Mouse (Mus musculus) midbrain, embryonic 10.5 days (tissue): ENCODE data around the gene Tnpo1. TPM values are rescaled to one million over a fixed set of nuclear protein-coding genes. Genes with fewer than 3 reads are reported as not detected.
A peak's percentile ranks its signal among the peaks of the same experiment; 100 is the strongest.

Experiments used
- DNase-seq: peaks from one replicate; pipeline ENCODE4 v3.0.0-alpha.2; 2017; ENCODE audit warnings: low spot score
- H3K27ac ChIP-seq: fragments of 300-500 bp; sonication (generic); replicated peaks from 2 replicates; pipeline ENCODE4 v1.5.1; 2016; ENCODE audit warnings: mild to moderate bottlenecking
- H3K27me3 ChIP-seq: fragments of 300-500 bp; sonication (generic); 2 replicates; pipeline ENCODE4 v1.6.1; 2016; ENCODE audit warnings: low read depth, mild to moderate bottlenecking; ENCODE audit not compliant: poor library complexity, severe bottlenecking
- H3K36me3 ChIP-seq: fragments of 300-500 bp; sonication (generic); 2 replicates; pipeline ENCODE4 v1.6.1; 2016; ENCODE audit warnings: mild to moderate bottlenecking, moderate library complexity
- H3K4me1 ChIP-seq: fragments of 300-500 bp; sonication (generic); 2 replicates; pipeline ENCODE4 v1.6.1; 2016
- H3K4me3 ChIP-seq: fragments of 300-500 bp; sonication (generic); 2 replicates; pipeline ENCODE4 v1.5.1; 2016; ENCODE audit warnings: mild to moderate bottlenecking, moderate library complexity
- H3K9me3 ChIP-seq: fragments of 300-500 bp; sonication (generic); replicated peaks from 2 replicates; pipeline ENCODE4 v1.6.1; 2016; ENCODE audit warnings: mild to moderate bottlenecking
- whole genome bisulfite sequencing: fragments of 180-500 bp; shearing (Covaris S2); methylation state at CpG from one replicate; pipeline ENCODE4 v1.1.7; 2016; 5-methylcytosine and 5-hydroxymethylcytosine counted together
- polyA plus RNA-seq: library from polyadenylated mRNA; unstranded; fragments of >200 nt; fragmentation: Nextera tagmentation; extraction: Ambion mirVana; gene quantifications from 2 replicates; pipeline ENCODE4 v1.2.1, GENCODE M21; 2016

Gene Tnpo1
- polyA plus RNA-seq, 1 experiment from 2014 or later: 75.1 TPM

GRCm38 (mm10) chr13:98897577-98897976, 28.6 kb downstream of the Tnpo1 start:
- no peak for DNase-seq
- Histone ChIP-seq H3K4me3 (no peak overlapping the region), H3K4me1 (peaks cover 21% of the 10 kb centered on the region), H3K27me3 (no peaks in the 10 kb centered on the region), H3K9me3 (no peaks in the 10 kb centered on the region), H3K36me3 (peaks cover 32% of the 10 kb centered on the region), H3K27ac (no peak overlapping the region)
- WGBS: 95% methylated on average over 5 of the region's 5 CpGs

- Histone ChIP-seq H3K9me3 (no peaks in the 10 kb centered on the region), H3K27ac (no peak overlapping the region), H3K27me3 (no peaks in the 10 kb centered on the region), H3K36me3 (peaks cover 22% of the 10 kb centered on the region), H3K4me1 (peaks cover 29% of the 10 kb centered on the region), H3K4me3 (no peak overlapping the region)
- no peak for DNase-seq
- 91% methylated on average over 7 of the region's 7 CpGs for WGBS
Measured at GRCm38 (mm10) chr13:98896434-98897126, 29.6 kb downstream of the Tnpo1 start.

- no peak for DNase-seq
- Histone ChIP-seq H3K4me3 (no peak overlapping the region), H3K9me3 (no peaks in the 10 kb centered on the region), H3K4me1 (peaks cover 35% of the 10 kb centered on the region), H3K27ac (no peak overlapping the region), H3K36me3 (peaks cover 16% of the 10 kb centered on the region), H3K27me3 (no peaks in the 10 kb centered on the region)
- 93% methylated on average over 4 of the region's 4 CpGs for WGBS
Measured at GRCm38 (mm10) chr13:98896013-98896412, 30.2 kb downstream of the Tnpo1 start.

GRCm38 (mm10) chr13:98894900-98895299, 31.3 kb downstream of the Tnpo1 start:
- H3K4me1 ChIP-seq: peaks cover 43% of the 10 kb centered on the region
- H3K27me3 ChIP-seq: no peaks in the 10 kb centered on the region
- no peaks in the 10 kb centered on the region for H3K9me3 ChIP-seq
- H3K4me3 ChIP-seq: no peak overlapping the region
- H3K36me3 ChIP-seq: peaks cover 17% of the 10 kb centered on the region
- no peak for DNase-seq
- no peak overlapping the region for H3K27ac ChIP-seq
- 78% methylated on average over 2 of the region's 2 CpGs for WGBS

GRCm38 (mm10) chr13:98891443-98891842, 34.7 kb downstream of the Tnpo1 start:
- peak overlapping the region; percentile 89 for H3K4me3 ChIP-seq
- H3K9me3 ChIP-seq: no peaks in the 10 kb centered on the region
- H3K27me3 ChIP-seq: no peaks in the 10 kb centered on the region
- H3K27ac ChIP-seq: no peak overlapping the region
- no peak for DNase-seq
- peaks cover 52% of the 10 kb centered on the region for H3K4me1 ChIP-seq
- H3K36me3 ChIP-seq: peaks cover 29% of the 10 kb centered on the region
- WGBS: 40% methylated on average over 8 of the region's 8 CpGs

GRCm38 (mm10) chr13:98890871-98891219, 35.3 kb downstream of the Tnpo1 start:
- Histone ChIP-seq H3K27me3 (no peaks in the 10 kb centered on the region), H3K36me3 (peaks cover 35% of the 10 kb centered on the region), H3K9me3 (no peaks in the 10 kb centered on the region), H3K4me3 (peak overlapping the region; percentile 89), H3K4me1 (peaks cover 50% of the 10 kb centered on the region), H3K27ac (peak overlapping the region; percentile 98)
- peak; percentile 88 for DNase-seq
- 0% methylated on average over 32 of the region's 32 CpGs for WGBS

GRCm38 (mm10) chr13:98890137-98890870, 35.9 kb downstream of the Tnpo1 start:
- Histone ChIP-seq H3K4me1 (peaks cover 46% of the 10 kb centered on the region), H3K27ac (peak overlapping the region; percentile 98), H3K4me3 (peak overlapping the region; percentile 89), H3K9me3 (no peaks in the 10 kb centered on the region), H3K27me3 (no peaks in the 10 kb centered on the region), H3K36me3 (peaks cover 40% of the 10 kb centered on the region)
- under 1% methylated on average over 71 of the region's 71 CpGs for WGBS
- peak; percentile 71 for DNase-seq

GRCm38 (mm10) chr13:98889211-98889610, 37.0 kb downstream of the Tnpo1 start:
- H3K36me3 ChIP-seq: peaks cover 51% of the 10 kb centered on the region
- no peak for DNase-seq
- H3K4me1 ChIP-seq: peaks cover 42% of the 10 kb centered on the region
- no peaks in the 10 kb centered on the region for H3K9me3 ChIP-seq
- H3K27ac ChIP-seq: no peak overlapping the region
- H3K27me3 ChIP-seq: no peaks in the 10 kb centered on the region
- peak overlapping the region; percentile 89 for H3K4me3 ChIP-seq
- 54% methylated on average over 11 of the region's 12 CpGs for WGBS

GRCm38 (mm10) chr13:98883774-98884173, 42.4 kb downstream of the Tnpo1 start:
- no peak overlapping the region for H3K27ac ChIP-seq
- H3K27me3 ChIP-seq: no peaks in the 10 kb centered on the region
- no peak for DNase-seq
- H3K4me3 ChIP-seq: no peak overlapping the region
- H3K4me1 ChIP-seq: peaks cover 2% of the 10 kb centered on the region
- H3K9me3 ChIP-seq: no peaks in the 10 kb centered on the region
- WGBS: 90% methylated on average over 5 of the region's 5 CpGs
- H3K36me3 ChIP-seq: peaks cover 100% of the 10 kb centered on the region

- WGBS: 89% methylated on average over 1 of the region's 1 CpGs
- no peak for DNase-seq
- H3K36me3 ChIP-seq: peaks cover 100% of the 10 kb centered on the region
Measured at GRCm38 (mm10) chr13:98881991-98882390, 44.2 kb downstream of the Tnpo1 start.

GRCm38 (mm10) chr13:98880336-98880735, 45.8 kb downstream of the Tnpo1 start:
- WGBS: 81% methylated on average over 2 of the region's 2 CpGs
- Histone ChIP-seq H3K27me3 (no peaks in the 10 kb centered on the region), H3K27ac (no peak overlapping the region), H3K4me3 (no peak overlapping the region), H3K4me1 (no peaks in the 10 kb centered on the region), H3K9me3 (no peaks in the 10 kb centered on the region), H3K36me3 (peaks cover 98% of the 10 kb centered on the region)
- no peak for DNase-seq

More at GRCm38 (mm10) chr13:98881991-98882390, 44.2 kb downstream of the Tnpo1 start:
- Histone ChIP-seq H3K4me3 (no peak overlapping the region), H3K27me3 (no peaks in the 10 kb centered on the region), H3K9me3 (no peaks in the 10 kb centered on the region), H3K4me1 (no peaks in the 10 kb centered on the region), H3K27ac (no peak overlapping the region)

- Histone ChIP-seq H3K9me3 (no peaks in the 10 kb centered on the region), H3K4me3 (no peak overlapping the region), H3K27ac (no peak overlapping the region), H3K4me1 (no peaks in the 10 kb centered on the region), H3K27me3 (no peaks in the 10 kb centered on the region), H3K36me3 (peaks cover 98% of the 10 kb centered on the region)
- no peak for DNase-seq
- 98% methylated on average over 6 of the region's 6 CpGs for WGBS
Measured at GRCm38 (mm10) chr13:98879422-98879821, 46.8 kb downstream of the Tnpo1 start.

- DNase-seq: no peak
- Histone ChIP-seq H3K9me3 (no peaks in the 10 kb centered on the region), H3K27ac (no peak overlapping the region), H3K4me1 (peaks cover 15% of the 10 kb centered on the region), H3K27me3 (no peaks in the 10 kb centered on the region), H3K4me3 (no peak overlapping the region), H3K36me3 (peaks cover 98% of the 10 kb centered on the region)
- 94% methylated on average over 2 of the region's 2 CpGs for WGBS
Measured at GRCm38 (mm10) chr13:98877165-98877564, 49.0 kb downstream of the Tnpo1 start.
